Mouse (Mus musculus): ENCODE results near the gene Scn3b. TPM values are rescaled to one million over a fixed set of nuclear protein-coding genes. Genes with fewer than 3 reads are reported as not detected.

Gene Scn3b
- total and polyA plus RNA-seq, 2 experiments from 2014 or later = 157 to 235 TPM

GRCm38 (mm10) chr9:40252459-40252858 lies 16.6 kb upstream of the Scn3b start:
- ATAC-seq (ENCODE audit: low FRiP score) (no peak), DNase-seq (ENCODE audit: low spot score) (no peak)
- no peaks in the 10 kb centered on the region for H3K27me3 ChIP-seq (ENCODE audit: insufficient read depth, low read length)
- no peak overlapping the region for H3K9ac ChIP-seq (replicated peaks; ENCODE audit: low read length, poor library complexity, severe bottlenecking)
- no peak overlapping the region for H3K27ac ChIP-seq (ENCODE audit: low read depth, low read length)
- WGBS = 59% methylated on average over 3 of the region's 3 CpGs
- H3K4me1 ChIP-seq (ENCODE audit: insufficient read depth, low read length) = no peaks in the 10 kb centered on the region
- no peak overlapping the region for H3K4me2 ChIP-seq (ENCODE audit: low read depth, low read length, poor library complexity, severe bottlenecking)
- H3K36me3 ChIP-seq (ENCODE audit: insufficient read depth, low read length) = no peaks in the 10 kb centered on the region
- TF ChIP-seq CTCF (IDR thresholded peaks at IDR 0.05) = no peak
- H3K4me3 ChIP-seq (ENCODE audit: low read depth, low read length) = no peak overlapping the region
- H3K9me3 ChIP-seq (ENCODE audit: low read length) = no peaks in the 10 kb centered on the region

- H3K9ac ChIP-seq (replicated peaks; ENCODE audit: low read length, poor library complexity, severe bottlenecking) = no peak overlapping the region
- no peaks in the 10 kb centered on the region for H3K27me3 ChIP-seq (ENCODE audit: insufficient read depth, low read length)
- H3K9me3 ChIP-seq (ENCODE audit: low read length) = no peaks in the 10 kb centered on the region
- WGBS = 67% methylated on average over 6 of the region's 6 CpGs
- no peak overlapping the region for H3K27ac ChIP-seq (ENCODE audit: low read depth, low read length)
- DNase-seq (ENCODE audit: low spot score) (no peak), ATAC-seq (ENCODE audit: low FRiP score) (no peak)
- H3K4me3 ChIP-seq (ENCODE audit: low read depth, low read length) = no peak overlapping the region
- H3K36me3 ChIP-seq (ENCODE audit: insufficient read depth, low read length) = no peaks in the 10 kb centered on the region
- H3K4me2 ChIP-seq (ENCODE audit: low read depth, low read length, poor library complexity, severe bottlenecking) = no peak overlapping the region
- peaks cover 3% of the 10 kb centered on the region; the same call in 1 of the 2 replicates for H3K4me1 ChIP-seq (ENCODE audit: insufficient read depth, low read length)
- TF ChIP-seq CTCF (IDR thresholded peaks at IDR 0.05) = no peak
Observed at GRCm38 (mm10) chr9:40263874-40264273, 5.1 kb upstream of the Scn3b start.

GRCm38 (mm10) chr9:40268040-40268747 lies 823 bp upstream of the Scn3b start:
- Histone ChIP-seq H3K36me3 (ENCODE audit: insufficient read depth, low read length) (no peaks in the 10 kb centered on the region), H3K27ac (ENCODE audit: low read depth, low read length) (peak overlapping the region; percentile 88), H3K4me2 (ENCODE audit: low read depth, low read length, poor library complexity, severe bottlenecking) (peak overlapping the region; percentile 69), H3K9me3 (ENCODE audit: low read length) (no peaks in the 10 kb centered on the region), H3K4me1 (ENCODE audit: insufficient read depth, low read length) (peaks cover 12% of the 10 kb centered on the region; the same call in 1 of the 2 replicates), H3K9ac (replicated peaks; ENCODE audit: low read length, poor library complexity, severe bottlenecking) (peak overlapping the region; percentile 76), H3K4me3 (ENCODE audit: low read depth, low read length) (peak overlapping the region; percentile 68), H3K27me3 (ENCODE audit: insufficient read depth, low read length) (no peaks in the 10 kb centered on the region)
- peak; percentile 28 for ATAC-seq (ENCODE audit: low FRiP score)
- DNase-seq (ENCODE audit: low spot score) = peak; percentile 71
- WGBS = 7% methylated on average over 21 of the region's 21 CpGs
- TF ChIP-seq CTCF (IDR thresholded peaks at IDR 0.05) = peak; percentile 59

- ATAC-seq (ENCODE audit: low FRiP score) = peak; percentile 79
- DNase-seq (ENCODE audit: low spot score) = no peak
- TF ChIP-seq CTCF (IDR thresholded peaks at IDR 0.05) = no peak
Observed at GRCm38 (mm10) chr9:40268748-40269102, 292 bp upstream of the Scn3b start.

GRCm38 (mm10) chr9:40269880-40270279 lies 863 bp downstream of the Scn3b start:
- Histone ChIP-seq H3K4me2 (ENCODE audit: low read depth, low read length, poor library complexity, severe bottlenecking) (peak overlapping the region; percentile 69), H3K9ac (replicated peaks; ENCODE audit: low read length, poor library complexity, severe bottlenecking) (peak overlapping the region; percentile 76), H3K27ac (ENCODE audit: low read depth, low read length) (peak overlapping the region; percentile 88), H3K4me1 (ENCODE audit: insufficient read depth, low read length) (peaks cover 16% of the 10 kb centered on the region; the same call in 1 of the 2 replicates), H3K4me3 (ENCODE audit: low read depth, low read length) (peak overlapping the region; percentile 68), H3K27me3 (ENCODE audit: insufficient read depth, low read length) (no peaks in the 10 kb centered on the region), H3K36me3 (ENCODE audit: insufficient read depth, low read length) (0 out of 2 replicates have a peak, but pooled peaks cover 2% of the 10 kb centered on the region), H3K9me3 (ENCODE audit: low read length) (no peaks in the 10 kb centered on the region)
- DNase-seq (ENCODE audit: low spot score) (peak; percentile 27), ATAC-seq (ENCODE audit: low FRiP score) (no peak)
- WGBS = 9% methylated on average over 8 of the region's 8 CpGs
- no peak for TF ChIP-seq CTCF (IDR thresholded peaks at IDR 0.05)

More at GRCm38 (mm10) chr9:40268748-40269102, 292 bp upstream of the Scn3b start:
- H3K27ac ChIP-seq (ENCODE audit: low read depth, low read length) = peak overlapping the region; percentile 88
- peak overlapping the region; percentile 76 for H3K9ac ChIP-seq (replicated peaks; ENCODE audit: low read length, poor library complexity, severe bottlenecking)
- H3K27me3 ChIP-seq (ENCODE audit: insufficient read depth, low read length) = no peaks in the 10 kb centered on the region
- H3K36me3 ChIP-seq (ENCODE audit: insufficient read depth, low read length) = 0 out of 2 replicates have a peak, but pooled peaks cover 2% of the 10 kb centered on the region
- peaks cover 16% of the 10 kb centered on the region; the same call in 1 of the 2 replicates for H3K4me1 ChIP-seq (ENCODE audit: insufficient read depth, low read length)
- WGBS = 2% methylated on average over 4 of the region's 4 CpGs
- H3K4me2 ChIP-seq (ENCODE audit: low read depth, low read length, poor library complexity, severe bottlenecking) = peak overlapping the region; percentile 69
- H3K9me3 ChIP-seq (ENCODE audit: low read length) = no peaks in the 10 kb centered on the region
- H3K4me3 ChIP-seq (ENCODE audit: low read depth, low read length) = peak overlapping the region; percentile 68

GRCm38 (mm10) chr9:40271075-40271474 lies 2.1 kb downstream of the Scn3b start:
- DNase-seq (ENCODE audit: low spot score) = no peak
- peaks cover 6% of the 10 kb centered on the region; the same call in 1 of the 2 replicates for H3K36me3 ChIP-seq (ENCODE audit: insufficient read depth, low read length)
- H3K4me1 ChIP-seq (ENCODE audit: insufficient read depth, low read length) = peaks cover 16% of the 10 kb centered on the region; the same call in 1 of the 2 replicates
- WGBS = 33% methylated on average over 3 of the region's 3 CpGs
- no peak for TF ChIP-seq CTCF (IDR thresholded peaks at IDR 0.05)
- H3K27ac ChIP-seq (ENCODE audit: low read depth, low read length) = no peak overlapping the region
- no peaks in the 10 kb centered on the region for H3K9me3 ChIP-seq (ENCODE audit: low read length)
- no peak for ATAC-seq (ENCODE audit: low FRiP score)
- H3K9ac ChIP-seq (replicated peaks; ENCODE audit: low read length, poor library complexity, severe bottlenecking) = no peak overlapping the region; the same call in 1 of the 2 replicates
- H3K27me3 ChIP-seq (ENCODE audit: insufficient read depth, low read length) = no peaks in the 10 kb centered on the region
- H3K4me3 ChIP-seq (ENCODE audit: low read depth, low read length) = peak overlapping the region; percentile 68
- peak overlapping the region; percentile 69 for H3K4me2 ChIP-seq (ENCODE audit: low read depth, low read length, poor library complexity, severe bottlenecking)
